Mouse (Mus musculus): ENCODE measurements around the gene Foxp1.

The Foxp1 gene

DNA sequence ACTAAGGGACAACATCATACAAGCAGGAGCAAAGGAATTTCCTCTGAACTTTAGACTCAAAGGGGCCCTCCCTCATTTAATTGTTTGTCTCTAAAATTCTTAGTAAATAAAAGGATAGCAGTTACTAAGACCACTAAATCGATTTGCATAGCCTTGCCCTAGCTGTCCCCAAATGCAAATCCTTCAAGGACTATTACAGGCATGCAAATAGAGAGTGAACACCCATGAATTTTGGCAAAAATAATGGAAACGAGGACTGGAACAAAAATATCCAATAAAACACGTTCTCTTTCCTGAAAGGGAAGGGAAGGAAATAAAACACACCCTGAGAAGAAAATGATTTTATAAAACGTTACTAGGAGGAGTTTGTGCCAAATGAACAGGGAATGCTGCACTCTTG lies 390.7 kb downstream of the Foxp1 start:
- DNase-seq (ENCODE audit: low spot score) = no peak

- no peak for DNase-seq (ENCODE audit: low spot score)
Observed at GRCm38 (mm10) chr6:99130758-99131410, 391.6 kb downstream of the Foxp1 start.

DNA sequence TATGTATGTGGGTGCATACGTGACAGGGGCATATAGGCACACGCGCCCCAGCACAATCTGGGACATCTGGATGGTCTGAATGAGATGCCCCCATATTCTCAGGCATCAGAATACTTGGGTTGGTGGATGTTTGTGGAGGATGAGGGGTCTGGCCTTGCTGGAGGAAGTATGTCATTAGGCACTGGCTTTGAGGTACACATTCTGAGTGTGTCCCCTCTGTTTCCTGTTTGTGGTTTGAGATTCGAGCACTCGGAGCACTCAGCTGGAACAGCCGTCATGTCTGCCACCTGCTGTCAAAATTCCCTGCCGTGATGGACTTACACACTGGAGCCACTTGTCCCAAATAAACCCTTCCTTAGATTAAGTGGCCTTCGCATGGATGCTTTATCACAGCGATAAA lies 395.8 kb downstream of the Foxp1 start:
- DNase-seq (ENCODE audit: low spot score) = no peak

- no peak for DNase-seq (ENCODE audit: low spot score)
Observed at GRCm38 (mm10) chr6:99120776-99121766, 401.4 kb downstream of the Foxp1 start.

DNA sequence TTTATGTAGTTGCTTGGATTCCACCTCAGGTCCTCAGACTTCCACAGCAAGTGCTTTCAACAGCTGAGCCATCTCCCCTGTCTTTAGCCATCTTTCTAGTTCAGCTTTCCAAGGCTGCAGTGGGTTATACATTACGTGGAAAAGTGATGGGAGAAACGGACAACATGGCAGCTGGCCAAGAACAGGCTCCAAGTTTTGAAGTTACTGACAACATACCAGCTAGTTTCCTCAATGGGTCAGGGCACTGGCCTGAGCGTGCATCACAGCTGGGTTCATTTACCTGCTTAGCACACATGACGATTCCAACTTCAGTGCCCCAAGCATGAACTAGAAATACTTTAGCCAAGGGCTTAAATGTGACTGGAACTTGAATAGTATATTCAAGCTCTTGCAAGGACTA lies 404.0 kb downstream of the Foxp1 start:
- DNase-seq (ENCODE audit: low spot score) = no peak

- DNase-seq (ENCODE audit: low spot score) = no peak
Observed at GRCm38 (mm10) chr6:99117411-99117810, 405.1 kb downstream of the Foxp1 start.

- no peak for DNase-seq (ENCODE audit: low spot score)
Observed at GRCm38 (mm10) chr6:99111856-99112255, 410.7 kb downstream of the Foxp1 start.

- DNase-seq (ENCODE audit: low spot score) = peak; percentile 50
Observed at GRCm38 (mm10) chr6:99108417-99108816, 414.1 kb downstream of the Foxp1 start.

DNA sequence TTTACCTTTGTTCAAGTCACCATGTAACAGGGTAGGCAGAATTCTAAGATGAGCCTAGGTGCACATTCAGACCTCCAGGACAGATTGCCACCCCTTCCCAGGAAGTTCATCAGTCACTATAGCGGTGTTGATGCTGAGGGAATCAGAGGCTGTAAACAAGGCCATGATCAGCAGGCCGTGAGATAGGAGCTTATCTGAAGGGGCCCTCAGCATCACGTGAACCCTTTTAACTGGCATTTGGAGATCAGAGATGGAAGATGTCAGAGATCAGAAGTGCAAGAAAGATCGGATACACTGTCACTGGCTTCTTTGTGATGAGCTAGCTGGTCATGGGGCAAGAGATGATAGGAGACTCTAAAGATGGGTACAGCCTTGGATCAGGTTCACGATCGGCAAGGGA lies 414.8 kb downstream of the Foxp1 start:
- DNase-seq (ENCODE audit: low spot score) = no peak

- no peak for DNase-seq (ENCODE audit: low spot score)
Observed at GRCm38 (mm10) chr6:99107081-99107482, 415.4 kb downstream of the Foxp1 start.

- DNase-seq (ENCODE audit: low spot score) = no peak
Observed at GRCm38 (mm10) chr6:99105979-99106378, 416.5 kb downstream of the Foxp1 start.

- DNase-seq (ENCODE audit: low spot score) = no peak
Observed at GRCm38 (mm10) chr6:99104446-99104845, 418.1 kb downstream of the Foxp1 start.

DNA sequence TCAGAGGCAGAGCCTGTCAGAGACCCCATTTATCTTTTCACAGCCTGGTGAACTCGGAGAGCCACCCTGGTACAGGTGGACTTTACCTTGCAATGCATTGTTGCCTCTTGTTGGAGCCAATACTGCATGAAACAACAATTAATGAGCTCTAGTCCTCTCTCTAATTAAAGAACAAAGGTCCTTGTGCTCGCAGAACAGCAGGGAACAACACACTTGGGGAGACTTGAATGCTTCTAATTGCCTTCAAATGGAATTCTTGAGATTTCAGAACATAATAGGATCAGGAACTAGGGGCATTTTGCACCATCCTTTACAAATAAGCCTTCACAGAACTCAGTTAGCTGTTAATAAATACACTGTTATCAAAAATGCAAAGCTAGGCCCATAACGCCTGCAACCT lies 418.6 kb downstream of the Foxp1 start:
- no peak for DNase-seq (ENCODE audit: low spot score)

- no peak for DNase-seq (ENCODE audit: low spot score)
Observed at GRCm38 (mm10) chr6:99101489-99101908, 421.0 kb downstream of the Foxp1 start.

DNA sequence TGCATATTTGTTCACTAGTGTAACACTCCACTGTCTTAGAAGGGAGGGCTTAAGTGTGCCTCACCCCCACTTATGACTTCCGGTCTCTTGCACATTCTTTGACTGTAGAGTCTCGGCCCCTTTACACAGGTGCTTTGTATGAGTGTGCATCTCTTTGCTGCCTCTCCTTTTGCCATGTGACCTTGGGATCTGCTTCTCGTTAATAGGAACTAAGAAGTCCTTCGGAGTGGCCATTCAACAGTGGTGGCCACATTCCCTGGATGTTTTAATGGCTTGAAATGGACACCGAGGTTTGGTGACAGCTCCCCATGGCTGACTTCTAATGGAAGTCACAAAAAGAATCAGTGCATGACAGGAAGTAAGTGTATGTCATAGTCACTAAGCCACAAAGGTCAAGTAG lies 422.2 kb downstream of the Foxp1 start:
- DNase-seq (ENCODE audit: low spot score) = no peak

- no peak for DNase-seq (ENCODE audit: low spot score)
Observed at GRCm38 (mm10) chr6:99099781-99100180, 422.7 kb downstream of the Foxp1 start.

GRCm38 (mm10) chr6:99097191-99097590 lies 425.3 kb downstream of the Foxp1 start:
- DNase-seq (ENCODE audit: low spot score) = no peak

GRCm38 (mm10) chr6:99096776-99097166 lies 425.8 kb downstream of the Foxp1 start:
- no peak for DNase-seq (ENCODE audit: low spot score)

GRCm38 (mm10) chr6:99096105-99096775 lies 426.3 kb downstream of the Foxp1 start:
- DNase-seq (ENCODE audit: low spot score) = peak; percentile 49

- DNase-seq (ENCODE audit: low spot score) = no peak
Observed at GRCm38 (mm10) chr6:99095185-99096104, 427.1 kb downstream of the Foxp1 start.

GRCm38 (mm10) chr6:99094339-99094989 lies 428.1 kb downstream of the Foxp1 start:
- DNase-seq (ENCODE audit: low spot score) = no peak

All from testis, postnatal 10 days (tissue).